Mouse (Mus musculus) bone marrow macrophage, adult 2 months (primary cell): ENCODE measurements around the gene Safb.

Experiments
- CTCF ChIP-seq: IDR thresholded peaks from 2 replicates; pipeline ENCODE4 v1.5.1; 2012; ENCODE audit warnings: low read depth, mild to moderate bottlenecking, low read length, moderate library complexity
- POLR2A ChIP-seq: IDR thresholded peaks from 2 replicates; pipeline ENCODE4 v1.6.1; 2012; ENCODE audit warnings: mild to moderate bottlenecking, low read depth, low read length, borderline replicate concordance

DNA sequence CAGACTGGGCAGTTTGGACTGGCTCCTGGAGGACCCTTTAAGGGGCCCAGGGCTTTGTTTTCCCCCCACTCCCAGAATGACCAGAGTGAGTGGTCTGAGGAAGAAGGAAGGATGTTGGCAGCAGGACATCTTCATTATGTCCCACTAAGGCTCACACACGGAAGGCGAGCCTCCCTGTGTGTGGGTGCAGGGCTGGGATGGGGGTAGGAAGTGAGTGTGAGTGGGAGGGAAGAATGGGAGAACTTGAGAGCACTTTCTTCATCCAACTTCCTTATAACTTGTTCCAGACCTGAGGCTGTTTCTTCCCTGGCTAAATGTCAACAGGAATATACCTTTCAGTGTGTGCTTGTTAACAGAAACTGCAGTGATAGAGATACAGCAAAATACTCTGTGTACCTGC is 26.7 kb downstream of the Safb start:
- TF ChIP-seq CTCF = no peak
- no peak for TF ChIP-seq POLR2A
